Mouse (Mus musculus): ENCODE data around the gene Sac3d1. TPM values are rescaled to one million over a fixed set of nuclear protein-coding genes. Genes with fewer than 3 reads are reported as not detected.

Sac3d1 gene
- polyA plus RNA-seq, 1 experiment: 5.6 TPM

GRCm38 (mm10) chr19:6101186-6101585 lies 17.3 kb downstream of the Sac3d1 start:
- Histone ChIP-seq H3K4me1 (ENCODE audit: control insufficient read depth, insufficient read depth, low read length) (peaks cover 24% of the 10 kb centered on the region), H3K27ac (ENCODE audit: insufficient read depth, low read depth, low read length) (no peak overlapping the region)

DNA sequence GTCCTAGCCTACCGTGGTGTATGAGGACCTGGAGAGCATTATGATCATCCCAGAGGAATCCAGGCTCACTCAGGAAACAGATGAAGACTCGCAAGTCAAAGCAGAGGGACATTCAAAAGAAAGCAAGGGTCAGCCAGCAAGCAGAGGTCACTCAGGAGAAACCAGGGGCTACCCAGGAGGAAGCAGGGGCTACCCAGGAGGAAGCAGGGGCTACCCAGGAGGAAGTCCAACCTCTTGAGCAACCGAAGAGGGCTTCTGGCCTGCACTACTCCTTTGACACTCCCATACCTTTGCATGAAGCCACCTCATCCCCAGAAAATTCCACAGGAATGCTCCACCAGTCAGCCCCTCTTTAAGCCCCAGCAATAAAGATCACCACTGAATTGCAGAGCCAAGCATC lies 20.6 kb downstream of the Sac3d1 start:
- H3K27ac ChIP-seq (ENCODE audit: insufficient read depth, low read depth, low read length): no peak overlapping the region
- peaks cover 21% of the 10 kb centered on the region for H3K4me1 ChIP-seq (ENCODE audit: control insufficient read depth, insufficient read depth, low read length)
- TF ChIP-seq CTCF (IDR thresholded peaks at IDR 0.05; ENCODE audit: low read depth, low read length) (no peak), POLR2A (IDR thresholded peaks at IDR 0.05; ENCODE audit: borderline replicate concordance, low read depth, low read length) (no peak)
- no peak overlapping the region for H3K4me3 ChIP-seq (ENCODE audit: insufficient read depth, low read length)

More at GRCm38 (mm10) chr19:6101186-6101585, 17.3 kb downstream of the Sac3d1 start:
- no peak overlapping the region for H3K4me3 ChIP-seq (ENCODE audit: insufficient read depth, low read length)
- TF ChIP-seq CTCF (IDR thresholded peaks at IDR 0.05; ENCODE audit: low read depth, low read length) (no peak), POLR2A (IDR thresholded peaks at IDR 0.05; ENCODE audit: borderline replicate concordance, low read depth, low read length) (no peak)

GRCm38 (mm10) chr19:6094119-6094518 lies 24.3 kb downstream of the Sac3d1 start, which contains the start of gene AC131692.1:
AC131692.1 (plus strand) TSS chr19:6094419.
- Histone ChIP-seq H3K4me1 (ENCODE audit: control insufficient read depth, insufficient read depth, low read length) (peaks cover 17% of the 10 kb centered on the region), H3K4me3 (ENCODE audit: insufficient read depth, low read length) (no peak within 1 kb of the TSS), H3K27ac (ENCODE audit: insufficient read depth, low read depth, low read length) (no peak within 1 kb of the TSS)
- TF ChIP-seq CTCF (IDR thresholded peaks at IDR 0.05; ENCODE audit: low read depth, low read length) (no peak), POLR2A (IDR thresholded peaks at IDR 0.05; ENCODE audit: borderline replicate concordance, low read depth, low read length) (no peak)

GRCm38 (mm10) chr19:6088841-6089240 lies 29.6 kb downstream of the Sac3d1 start:
- no peak overlapping the region for H3K27ac ChIP-seq (ENCODE audit: insufficient read depth, low read depth, low read length)
- H3K4me3 ChIP-seq (ENCODE audit: insufficient read depth, low read length): no peak overlapping the region
- TF ChIP-seq CTCF (IDR thresholded peaks at IDR 0.05; ENCODE audit: low read depth, low read length) (no peak), POLR2A (IDR thresholded peaks at IDR 0.05; ENCODE audit: borderline replicate concordance, low read depth, low read length) (no peak)
- H3K4me1 ChIP-seq (ENCODE audit: control insufficient read depth, insufficient read depth, low read length): peaks cover 9% of the 10 kb centered on the region

DNA sequence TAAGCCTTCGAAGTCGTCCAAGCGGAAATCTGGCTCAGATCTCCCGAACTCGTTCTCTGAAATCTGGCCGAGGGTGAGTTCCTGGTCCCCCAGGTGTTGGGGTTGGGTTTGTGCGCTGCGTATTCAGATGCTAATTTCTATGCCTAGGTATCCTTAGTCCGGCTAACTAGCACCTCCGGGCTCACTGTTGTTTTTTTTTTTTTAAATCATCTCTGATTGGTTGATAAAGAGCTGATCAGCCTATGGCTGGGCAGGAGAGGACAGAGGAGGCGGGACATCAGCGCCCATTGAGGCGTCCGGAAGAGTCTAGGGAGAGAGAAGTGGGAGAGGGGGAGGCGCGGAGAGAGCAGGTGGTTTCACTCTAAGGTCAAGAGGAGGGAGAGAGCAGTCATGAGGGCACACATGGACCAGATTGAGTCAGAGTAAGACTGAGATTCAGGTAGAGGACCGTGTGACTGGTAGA lies 33.0 kb downstream of the Sac3d1 start:
- H3K4me1 ChIP-seq (ENCODE audit: control insufficient read depth, insufficient read depth, low read length): peaks cover 13% of the 10 kb centered on the region
- H3K27ac ChIP-seq (ENCODE audit: insufficient read depth, low read depth, low read length): peak overlapping the region; percentile 61
- H3K4me3 ChIP-seq (ENCODE audit: insufficient read depth, low read length): peak overlapping the region; percentile 85
- no peak for TF ChIP-seq CTCF (IDR thresholded peaks at IDR 0.05; ENCODE audit: low read depth, low read length)
- no peak for TF ChIP-seq POLR2A (IDR thresholded peaks at IDR 0.05; ENCODE audit: borderline replicate concordance, low read depth, low read length)

DNA sequence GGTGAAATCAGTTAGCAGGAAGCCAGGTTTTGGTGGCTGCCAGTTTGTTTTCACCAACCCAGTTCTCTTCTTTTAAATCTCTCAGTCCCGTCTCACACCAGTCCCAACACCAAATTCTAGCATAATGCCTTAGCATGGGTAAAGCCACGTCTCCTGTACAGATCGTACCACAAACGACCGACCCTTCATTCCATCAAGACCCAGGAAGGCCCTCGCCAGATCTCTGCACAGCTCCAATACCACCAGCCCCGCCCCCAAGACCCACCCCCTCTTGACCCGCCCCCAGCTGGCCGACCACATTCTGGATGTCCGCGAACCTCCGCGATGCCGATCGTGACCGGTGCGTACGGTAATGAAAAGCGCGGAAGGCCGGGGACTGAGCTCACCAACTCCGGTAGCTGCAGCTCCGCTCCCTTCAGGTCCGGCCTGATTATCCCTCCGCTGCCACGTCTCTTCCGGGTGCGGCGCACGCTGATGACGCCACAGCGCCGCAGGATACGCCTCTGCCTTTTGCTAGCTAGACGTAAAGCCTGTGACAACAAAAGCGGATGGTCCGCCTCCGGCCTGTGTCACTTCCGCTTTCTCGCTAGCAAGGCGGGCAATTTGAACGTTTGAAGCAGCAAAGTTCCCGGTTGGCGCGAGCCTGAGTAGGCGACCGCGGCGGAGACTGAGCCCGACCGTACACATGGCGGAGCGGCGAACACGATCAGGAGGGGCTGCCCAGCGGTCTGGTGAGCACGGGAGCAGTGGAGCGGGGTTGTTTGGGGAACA lies 33.8 kb downstream of the Sac3d1 start, which contains the start of the genes Zfpl1 and Cdca5:
TSS of gene Zfpl1 (minus strand) at position 479 of the 771 bp plus-strand sequence.
TSS of gene Cdca5 (plus strand) at position 506 of the 771 bp plus-strand sequence.
- Histone ChIP-seq H3K4me3 (ENCODE audit: insufficient read depth, low read length) (peak within 1 kb of the TSS; percentile 85), H3K4me1 (ENCODE audit: control insufficient read depth, insufficient read depth, low read length) (peaks cover 13% of the 10 kb centered on the region), H3K27ac (ENCODE audit: insufficient read depth, low read depth, low read length) (peak within 1 kb of the TSS; percentile 61)
- TF ChIP-seq POLR2A (IDR thresholded peaks at IDR 0.05; ENCODE audit: borderline replicate concordance, low read depth, low read length) (no peak), CTCF (IDR thresholded peaks at IDR 0.05; ENCODE audit: low read depth, low read length) (no peak)

DNA sequence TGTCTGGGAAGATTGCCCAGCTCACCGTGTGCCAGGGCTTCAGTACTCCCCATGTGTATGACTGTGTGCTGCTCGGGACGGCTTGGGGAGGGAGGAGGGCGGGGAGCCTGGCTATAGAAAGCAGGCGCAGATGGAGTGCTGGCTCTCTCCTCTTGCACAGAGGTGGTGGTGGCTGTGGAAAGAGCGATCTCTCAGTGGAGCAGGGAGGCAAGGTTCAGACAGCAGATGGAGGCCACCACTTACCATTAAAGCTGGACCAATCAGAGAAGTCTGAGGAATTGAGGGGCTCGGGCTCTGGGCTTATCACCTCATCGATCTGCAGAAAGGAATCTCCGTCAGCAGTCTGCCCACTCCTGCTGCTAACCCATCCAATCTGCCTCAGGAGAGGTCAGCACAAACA lies 36.3 kb downstream of the Sac3d1 start, which contains the start of gene Gm28374:
TSS of gene Gm28374 (minus strand) at position 101 of the 400 bp plus-strand sequence.
- TF ChIP-seq POLR2A (IDR thresholded peaks at IDR 0.05; ENCODE audit: borderline replicate concordance, low read depth, low read length) (no peak), CTCF (IDR thresholded peaks at IDR 0.05; ENCODE audit: low read depth, low read length) (no peak)
- H3K4me1 ChIP-seq (ENCODE audit: control insufficient read depth, insufficient read depth, low read length): peaks cover 13% of the 10 kb centered on the region
- H3K4me3 ChIP-seq (ENCODE audit: insufficient read depth, low read length): no peak within 1 kb of the TSS
- no peak within 1 kb of the TSS for H3K27ac ChIP-seq (ENCODE audit: insufficient read depth, low read depth, low read length)

GRCm38 (mm10) chr19:6079983-6080480 lies 38.4 kb downstream of the Sac3d1 start, which contains the start of gene Tmem262:
Tmem262 (plus strand) TSS chr19:6080033.
- TF ChIP-seq CTCF (IDR thresholded peaks at IDR 0.05; ENCODE audit: low read depth, low read length): no peak
- TF ChIP-seq POLR2A (IDR thresholded peaks at IDR 0.05; ENCODE audit: borderline replicate concordance, low read depth, low read length): no peak
- Histone ChIP-seq H3K4me3 (ENCODE audit: insufficient read depth, low read length) (no peak within 1 kb of the TSS), H3K27ac (ENCODE audit: insufficient read depth, low read depth, low read length) (no peak within 1 kb of the TSS), H3K4me1 (ENCODE audit: control insufficient read depth, insufficient read depth, low read length) (peaks cover 18% of the 10 kb centered on the region)

GRCm38 (mm10) chr19:6076564-6077393 lies 41.7 kb downstream of the Sac3d1 start, which contains the start of gene Vps51:
Vps51 (minus strand) TSS chr19:6077231.
- Histone ChIP-seq H3K27ac (ENCODE audit: insufficient read depth, low read depth, low read length) (peak within 1 kb of the TSS; percentile 47), H3K4me1 (ENCODE audit: control insufficient read depth, insufficient read depth, low read length) (peaks cover 25% of the 10 kb centered on the region), H3K4me3 (ENCODE audit: insufficient read depth, low read length) (peak within 1 kb of the TSS; percentile 77)
- TF ChIP-seq CTCF (IDR thresholded peaks at IDR 0.05; ENCODE audit: low read depth, low read length) (no peak), POLR2A (IDR thresholded peaks at IDR 0.05; ENCODE audit: borderline replicate concordance, low read depth, low read length) (no peak)

All from bone marrow macrophage, adult 2 months (primary cell).